Mouse (Mus musculus) hindbrain, embryonic 11.5 days (tissue): Measurements from ENCODE around the gene Tmem88b. TPM values are rescaled to one million over a fixed set of nuclear protein-coding genes. Genes with fewer than 3 reads are reported as not detected.

Experiments used
- ATAC-seq: fragments of 200-750 bp; cut with Nextera tagmentation; 2 replicates; pipeline ENCODE4 v1.8.0; 2017; ENCODE audit warnings: mild to moderate bottlenecking, moderate TSS enrichment, moderate library complexity; ENCODE audit not compliant: low FRiP score
- DNase-seq: peaks from one replicate; pipeline ENCODE4 v3.0.0-alpha.2; 2015; ENCODE audit warnings: low spot score
- H3K27ac ChIP-seq: fragments of 300-500 bp; sonication (generic); 2 replicates; pipeline ENCODE4 v1.5.1; 2014; ENCODE audit warnings: mild to moderate bottlenecking, low read depth, low read length
- H3K27me3 ChIP-seq: fragments of 300-500 bp; sonication (generic); 2 replicates; pipeline ENCODE4 v1.6.1; 2014; ENCODE audit warnings: mild to moderate bottlenecking, low read length, moderate library complexity, mixed read lengths; ENCODE audit not compliant: control insufficient read depth, insufficient read depth
- H3K36me3 ChIP-seq: fragments of 300-500 bp; sonication (generic); 2 replicates; pipeline ENCODE4 v1.6.1; 2014; ENCODE audit warnings: mild to moderate bottlenecking, low read length, moderate library complexity, mixed read lengths; ENCODE audit not compliant: control insufficient read depth, insufficient read depth
- H3K4me1 ChIP-seq: fragments of 300-500 bp; sonication (generic); replicated peaks from 2 replicates; pipeline ENCODE4 v1.6.1; 2014; ENCODE audit warnings: low read length, mixed read lengths; ENCODE audit not compliant: control insufficient read depth, insufficient read depth
- H3K4me2 ChIP-seq: fragments of 300-500 bp; sonication (generic); replicated peaks from 2 replicates; pipeline ENCODE4 v1.6.1; 2014; ENCODE audit warnings: mild to moderate bottlenecking, low read depth, low read length
- H3K4me3 ChIP-seq: fragments of 300-500 bp; sonication (generic); 2 replicates; pipeline ENCODE4 v1.5.1; 2014; ENCODE audit warnings: low read depth, low read length
- H3K9ac ChIP-seq: fragments of 300-500 bp; sonication (generic); 2 replicates; pipeline ENCODE4 v1.6.1; 2014; ENCODE audit warnings: low read depth, low read length
- H3K9me3 ChIP-seq: fragments of 300-500 bp; sonication (generic); 2 replicates; pipeline ENCODE4 v1.6.1; 2016; ENCODE audit warnings: low read length; ENCODE audit not compliant: control insufficient read depth
- WGBS: fragments of 180-500 bp; shearing (Covaris S2); extraction: QIAGEN DNeasy Blood & Tissue Kit; methylation state at CpG from one replicate; pipeline ENCODE4 v1.1.7; 2014; 5-methylcytosine and 5-hydroxymethylcytosine counted together
- polyA plus RNA-seq: library from polyadenylated mRNA; unstranded; fragments of >200 nt; fragmentation: Nextera tagmentation; extraction: Ambion mirVana; gene quantifications from 2 replicates; pipeline ENCODE4 v1.2.1, GENCODE M21; 2014

Gene Tmem88b
- polyA plus RNA-seq, 1 experiment from 2014 or later, result 0.52 TPM

- Histone ChIP-seq H3K4me1 (no peaks in the 10 kb centered on the region), H3K4me3 (peak overlapping the region; percentile 56), H3K9ac (peak overlapping the region; percentile 83), H3K9me3 (no peaks in the 10 kb centered on the region), H3K27ac (peak overlapping the region; percentile 76), H3K27me3 (no peaks in the 10 kb centered on the region), H3K4me2 (peak overlapping the region; percentile 73), H3K36me3 (no peaks in the 10 kb centered on the region)
- ATAC-seq (peak; percentile 58), DNase-seq (peak; percentile 15)
- 45% methylated on average over 16 of the region's 16 CpGs for WGBS
Observed at GRCm38 (mm10) chr4:155783486-155784080, 2.1 kb downstream of the Tmem88b start.

GRCm38 (mm10) chr4:155780895-155781294 lies 4.8 kb downstream of the Tmem88b start:
- no peak overlapping the region for H3K4me3 ChIP-seq
- no peaks in the 10 kb centered on the region for H3K9me3 ChIP-seq
- DNase-seq, result peak; percentile 14
- H3K4me1 ChIP-seq, result no peaks in the 10 kb centered on the region
- no peak overlapping the region for H3K9ac ChIP-seq
- no peaks in the 10 kb centered on the region for H3K27me3 ChIP-seq
- no peak overlapping the region for H3K4me2 ChIP-seq
- no peaks in the 10 kb centered on the region for H3K36me3 ChIP-seq
- WGBS, result 37% methylated on average over 6 of the region's 6 CpGs
- ATAC-seq, result no peak
- H3K27ac ChIP-seq, result no peak overlapping the region

GRCm38 (mm10) chr4:155779498-155779897 lies 6.2 kb downstream of the Tmem88b start:
- no peak overlapping the region for H3K4me3 ChIP-seq
- H3K4me2 ChIP-seq, result no peak overlapping the region
- H3K27ac ChIP-seq, result no peak overlapping the region
- H3K27me3 ChIP-seq, result peaks cover 10% of the 10 kb centered on the region
- H3K36me3 ChIP-seq, result no peaks in the 10 kb centered on the region
- no peak overlapping the region for H3K9ac ChIP-seq
- no peaks in the 10 kb centered on the region for H3K4me1 ChIP-seq
- 78% methylated on average over 4 of the region's 4 CpGs for WGBS
- no peaks in the 10 kb centered on the region for H3K9me3 ChIP-seq
- DNase-seq, result no peak
- ATAC-seq, result no peak

GRCm38 (mm10) chr4:155777816-155778215 lies 7.9 kb downstream of the Tmem88b start:
- H3K4me3 ChIP-seq, result no peak overlapping the region
- DNase-seq (no peak), ATAC-seq (no peak)
- H3K9ac ChIP-seq, result no peak overlapping the region
- H3K4me2 ChIP-seq, result no peak overlapping the region
- WGBS, result 81% methylated on average over 2 of the region's 2 CpGs
- H3K36me3 ChIP-seq, result no peaks in the 10 kb centered on the region
- H3K27me3 ChIP-seq, result peaks cover 22% of the 10 kb centered on the region
- H3K4me1 ChIP-seq, result no peaks in the 10 kb centered on the region; the same call in 1 of the 2 replicates
- H3K9me3 ChIP-seq, result no peaks in the 10 kb centered on the region
- H3K27ac ChIP-seq, result no peak overlapping the region

- Histone ChIP-seq H3K4me1 (no peaks in the 10 kb centered on the region; the same call in 1 of the 2 replicates), H3K9me3 (no peaks in the 10 kb centered on the region), H3K27ac (no peak overlapping the region), H3K36me3 (no peaks in the 10 kb centered on the region), H3K4me3 (no peak overlapping the region), H3K27me3 (peaks cover 23% of the 10 kb centered on the region), H3K9ac (no peak overlapping the region), H3K4me2 (no peak overlapping the region)
- ATAC-seq (no peak), DNase-seq (no peak)
- 22% methylated on average over 2 of the region's 2 CpGs for WGBS
Observed at GRCm38 (mm10) chr4:155776704-155777335, 8.9 kb downstream of the Tmem88b start.

- H3K4me3 ChIP-seq, result no peak overlapping the region
- H3K4me2 ChIP-seq, result no peak overlapping the region
- no peaks in the 10 kb centered on the region for H3K36me3 ChIP-seq
- H3K27me3 ChIP-seq, result peaks cover 26% of the 10 kb centered on the region
- H3K9ac ChIP-seq, result no peak overlapping the region
- H3K9me3 ChIP-seq, result no peaks in the 10 kb centered on the region
- no peaks in the 10 kb centered on the region; the same call in 1 of the 2 replicates for H3K4me1 ChIP-seq
- DNase-seq, result no peak
- 86% methylated on average over 3 of the region's 3 CpGs for WGBS
- ATAC-seq, result no peak
- no peak overlapping the region for H3K27ac ChIP-seq
Observed at GRCm38 (mm10) chr4:155775855-155776254, 9.8 kb downstream of the Tmem88b start.

GRCm38 (mm10) chr4:155774971-155775740 lies 10.5 kb downstream of the Tmem88b start:
- H3K4me3 ChIP-seq, result no peak overlapping the region
- no peaks in the 10 kb centered on the region for H3K36me3 ChIP-seq
- H3K27me3 ChIP-seq, result peaks cover 26% of the 10 kb centered on the region
- 67% methylated on average over 9 of the region's 9 CpGs for WGBS
- ATAC-seq (no peak), DNase-seq (peak; percentile 13)
- H3K9ac ChIP-seq, result no peak overlapping the region; the same call in 1 of the 2 replicates
- H3K4me1 ChIP-seq, result no peaks in the 10 kb centered on the region; the same call in 1 of the 2 replicates
- 0 out of 2 replicates have a peak overlapping the region, but pooled peaks have one; percentile 13 for H3K27ac ChIP-seq
- no peaks in the 10 kb centered on the region for H3K9me3 ChIP-seq
- peak overlapping the region; percentile 42 for H3K4me2 ChIP-seq

GRCm38 (mm10) chr4:155774280-155774754 lies 11.4 kb downstream of the Tmem88b start, which contains the start of gene Vwa1:
Gene Vwa1, minus strand, starts transcription at chr4:155774698.
- DNase-seq (peak; percentile 78), ATAC-seq (peak; percentile 41)
- Histone ChIP-seq H3K36me3 (no peaks in the 10 kb centered on the region), H3K4me2 (peak within 1 kb of the TSS; percentile 42), H3K4me1 (peaks cover 2% of the 10 kb centered on the region; the same call in 1 of the 2 replicates), H3K9ac (no peak within 1 kb of the TSS; the same call in 1 of the 2 replicates), H3K27ac (0 out of 2 replicates have a peak within 1 kb of the TSS, but pooled peaks have one; percentile 13), H3K4me3 (peak within 1 kb of the TSS; percentile 24), H3K27me3 (peaks cover 26% of the 10 kb centered on the region), H3K9me3 (no peaks in the 10 kb centered on the region)
- WGBS, result 1% methylated on average over 35 of the region's 35 CpGs
